Mouse (Mus musculus) megakaryocyte progenitor cell, adult 5-6 weeks (primary cell): ENCODE data around the gene Dirc2. TPM values are rescaled to one million over a fixed set of nuclear protein-coding genes. Genes with fewer than 3 reads are reported as not detected.

Experiments used
- ATAC-seq: replicated peaks from 2 replicates; pipeline ENCODE4 v1.8.0; 2016; ENCODE audit warnings: mild to moderate bottlenecking, moderate TSS enrichment, inconsistent platforms; ENCODE audit not compliant: poor library complexity
- total RNA-seq, 2 experiments: library from RNA; stranded (forward) in 1 of 2; stranded (reverse) in 1 of 2; fragments of 157-497, 149-512 nt in 1 of 2; fragments of 200-1000 nt in 1 of 2; gene quantifications; 2 replicates each; pipeline versions ENCODE4 v1.2.3 to v1.2.4; 2015 to 2017

Dirc2 gene
- total RNA-seq, 2 experiments from 2014 or later, result 13.2 to 25.5 TPM

- ATAC-seq, result no peak
These were observed 27.5 kb downstream of the Dirc2 start for GRCm38 (mm10) chr16:35741621-35742020.

- ATAC-seq, result no peak
These were observed 28.2 kb downstream of the Dirc2 start for GRCm38 (mm10) chr16:35740943-35741342.

- ATAC-seq, result no peak
These were observed 28.8 kb downstream of the Dirc2 start for GRCm38 (mm10) chr16:35740357-35740756.

DNA sequence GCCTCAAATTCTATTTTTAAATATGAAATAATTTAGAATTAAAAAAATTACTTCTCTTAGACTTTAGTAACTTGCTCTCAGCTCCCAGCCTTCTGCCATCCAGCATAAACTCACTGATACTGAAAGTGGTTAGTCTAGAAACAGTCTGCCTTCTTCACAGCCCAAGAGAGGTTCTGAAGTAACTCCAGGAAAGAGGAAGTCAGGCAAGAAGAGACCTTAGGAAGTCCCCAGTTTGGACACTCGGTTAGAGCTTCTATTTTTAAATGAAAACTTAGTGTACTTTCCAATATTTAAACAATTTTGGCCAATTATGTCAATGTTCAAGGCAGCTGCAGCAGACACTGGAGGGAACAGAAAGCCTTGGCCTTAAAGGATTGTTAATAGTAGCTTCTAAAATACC, 29.6 kb downstream of the Dirc2 start:
- peak; percentile 70 for ATAC-seq

GRCm38 (mm10) chr16:35738096-35738767, 30.9 kb downstream of the Dirc2 start:
- no peak for ATAC-seq

DNA sequence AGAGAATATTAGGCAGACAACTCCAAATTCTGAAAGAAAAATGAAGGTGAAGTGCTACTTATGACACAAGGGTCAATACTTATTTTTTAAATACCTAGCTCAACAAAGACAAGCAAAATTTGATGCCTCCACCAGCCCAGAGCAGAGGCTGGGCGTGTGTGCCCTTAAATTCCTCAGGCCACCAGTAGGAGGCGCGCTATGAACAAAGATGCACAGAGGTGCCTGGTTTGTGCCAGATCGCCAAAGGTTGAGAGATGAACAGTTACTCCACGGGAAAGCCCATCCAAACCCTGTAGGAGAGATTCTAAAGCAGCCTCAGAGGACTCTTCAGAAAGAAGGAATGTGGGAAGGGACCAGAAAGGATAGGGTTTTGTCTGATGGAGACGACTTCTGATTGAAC, 35.1 kb downstream of the Dirc2 start:
- ATAC-seq, result peak; percentile 97

DNA sequence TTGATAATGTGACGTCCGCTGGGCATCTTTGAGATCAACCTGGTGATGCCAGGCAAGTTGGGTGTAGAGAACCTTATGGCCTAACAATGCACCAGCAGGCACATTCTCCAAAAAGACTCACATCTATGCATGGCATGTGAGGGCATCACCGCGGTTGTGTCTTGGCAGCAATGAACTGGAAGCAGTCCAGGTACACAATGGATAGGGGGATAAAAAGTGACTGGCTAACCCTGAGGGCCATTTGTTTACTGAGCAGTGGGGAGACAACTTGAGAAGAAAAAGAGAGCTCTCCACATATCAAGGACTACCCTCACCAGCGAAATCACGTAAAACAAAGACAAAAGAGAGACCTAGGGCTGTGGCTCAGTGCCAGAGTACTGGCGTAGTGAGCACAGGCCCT, 37.1 kb downstream of the Dirc2 start:
- no peak for ATAC-seq

DNA sequence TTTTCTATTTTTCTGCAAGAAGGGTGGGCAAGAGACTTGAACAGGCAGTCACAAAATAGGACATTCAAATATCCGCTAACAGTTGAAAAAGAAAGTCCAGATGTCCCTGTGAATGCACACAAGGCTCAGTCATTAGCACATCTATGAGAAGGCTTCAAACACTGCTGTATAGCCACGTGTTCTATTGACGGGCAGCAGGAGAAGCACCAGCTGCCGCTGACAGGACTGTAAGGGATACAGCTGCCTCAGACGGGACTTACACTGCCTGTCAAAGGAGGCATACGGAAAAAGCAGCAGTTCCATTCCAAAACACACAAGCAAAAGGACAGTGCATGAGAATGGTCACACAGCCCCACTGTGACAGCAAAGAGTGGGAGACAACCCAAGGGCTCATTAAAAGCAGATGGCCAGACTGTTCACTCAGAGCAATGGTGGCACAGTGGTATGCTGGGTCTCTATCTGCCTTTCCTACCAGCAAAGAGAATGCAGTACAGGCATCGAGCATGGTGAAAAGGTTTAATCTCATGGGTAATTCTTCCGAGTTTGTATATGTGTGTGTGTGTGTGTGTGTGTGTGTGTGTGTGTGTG, 39.9 kb downstream of the Dirc2 start:
- ATAC-seq, result no peak

DNA sequence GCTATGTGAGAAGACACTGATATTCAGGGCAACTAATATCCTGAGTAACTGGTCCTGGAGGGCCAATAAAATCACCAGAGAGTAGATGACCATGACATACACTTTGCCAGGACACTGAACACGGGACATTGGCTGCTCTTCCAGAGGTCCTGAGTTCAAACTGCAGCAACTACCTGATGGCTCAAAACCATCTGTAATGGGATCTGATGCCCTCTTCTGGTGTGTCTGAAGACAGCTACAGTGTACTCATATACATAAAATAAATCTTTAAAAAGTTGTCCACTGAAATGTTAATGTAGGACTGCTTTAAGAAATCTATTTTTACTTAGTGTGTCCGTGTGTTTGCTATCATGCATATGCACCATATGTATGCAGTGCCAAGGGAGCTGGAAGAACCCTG, 42.6 kb downstream of the Dirc2 start:
- no peak for ATAC-seq

DNA sequence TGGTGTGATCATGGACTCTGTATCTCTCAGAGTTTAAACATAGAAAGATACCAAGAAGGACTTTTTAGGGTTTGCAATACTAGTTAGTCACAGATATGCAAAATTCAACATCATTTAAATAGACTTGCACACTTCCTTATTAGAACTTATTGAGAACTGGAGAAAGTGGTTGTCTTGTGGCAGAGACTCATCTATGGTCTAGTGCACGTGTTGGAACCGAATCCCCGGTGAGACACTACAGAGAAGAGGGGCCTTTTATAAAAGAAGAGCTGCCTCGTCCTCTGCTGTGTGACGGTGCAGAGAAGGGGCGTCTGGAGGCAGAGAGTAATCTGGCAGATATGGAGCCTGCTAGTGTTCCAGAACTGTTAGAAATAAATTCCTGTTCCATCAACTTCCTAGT, 44.6 kb downstream of the Dirc2 start:
- no peak for ATAC-seq

GRCm38 (mm10) chr16:35717761-35718160, 51.4 kb downstream of the Dirc2 start:
- ATAC-seq, result no peak

- ATAC-seq, result no peak
These were observed 52.9 kb downstream of the Dirc2 start for GRCm38 (mm10) chr16:35716257-35716656.

- no peak for ATAC-seq
These were observed 53.4 kb downstream of the Dirc2 start for GRCm38 (mm10) chr16:35715771-35716170.

GRCm38 (mm10) chr16:35715350-35715749, 53.8 kb downstream of the Dirc2 start:
- no peak for ATAC-seq

- ATAC-seq, result no peak
These were observed 54.5 kb downstream of the Dirc2 start for GRCm38 (mm10) chr16:35714689-35715088.

DNA sequence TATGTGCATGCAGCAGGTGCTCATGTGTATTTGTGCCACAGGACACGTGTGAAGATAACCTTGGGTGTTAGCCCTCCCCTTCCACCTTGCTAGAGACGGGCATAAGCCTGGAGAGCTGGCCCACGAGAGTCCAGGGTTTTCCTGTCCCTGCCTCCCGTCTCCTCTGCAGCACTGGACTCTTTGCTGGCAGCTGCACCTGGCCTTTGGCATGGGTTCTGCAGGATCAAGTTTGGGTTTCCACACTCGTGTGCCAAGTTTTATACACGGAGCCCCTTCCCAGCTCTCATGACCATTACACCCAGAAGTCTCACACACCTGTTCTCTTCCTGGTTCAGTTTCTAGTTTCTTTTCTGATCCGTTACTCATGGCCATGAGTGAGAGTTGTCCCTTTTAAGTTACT, 55.5 kb downstream of the Dirc2 start:
- no peak for ATAC-seq

DNA sequence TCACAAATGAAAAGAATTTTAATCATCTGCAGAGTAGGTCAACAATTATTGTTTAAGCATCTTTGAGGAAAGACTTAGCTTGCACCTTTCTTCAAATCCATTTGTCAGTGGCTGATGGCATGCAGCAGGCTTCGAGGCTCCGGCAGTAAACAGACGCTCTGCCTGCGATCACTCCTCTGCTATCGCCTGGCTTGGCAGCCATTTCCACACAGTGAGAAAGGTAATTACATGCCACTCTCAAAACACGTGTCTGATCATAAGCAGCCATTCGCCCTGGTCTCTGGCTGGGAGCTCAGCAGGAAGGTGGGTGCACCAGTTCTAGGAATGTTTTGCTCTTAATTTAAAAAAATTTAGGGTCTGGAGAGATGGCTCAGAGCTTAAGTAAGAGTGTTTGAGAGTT, 58.2 kb downstream of the Dirc2 start:
- ATAC-seq, result no peak

DNA sequence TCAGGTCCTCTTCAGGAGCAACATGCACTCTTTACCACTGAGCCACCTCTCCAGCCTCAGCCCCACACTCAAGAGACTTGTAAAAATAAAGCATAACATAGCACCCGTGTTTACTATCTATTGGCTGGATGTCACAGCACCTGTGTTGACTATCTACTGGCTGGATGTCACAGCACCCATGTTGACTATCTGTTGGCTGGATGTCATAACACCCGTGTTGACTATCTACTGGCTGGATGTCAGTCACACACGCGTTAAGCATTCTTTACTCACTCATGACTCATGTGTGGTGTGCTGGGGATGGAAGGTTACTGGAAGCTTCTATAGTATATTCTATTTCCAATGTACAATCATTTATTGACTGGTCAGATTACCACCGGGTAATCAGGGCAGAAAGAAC, 62.2 kb downstream of the Dirc2 start:
- ATAC-seq, result no peak

DNA sequence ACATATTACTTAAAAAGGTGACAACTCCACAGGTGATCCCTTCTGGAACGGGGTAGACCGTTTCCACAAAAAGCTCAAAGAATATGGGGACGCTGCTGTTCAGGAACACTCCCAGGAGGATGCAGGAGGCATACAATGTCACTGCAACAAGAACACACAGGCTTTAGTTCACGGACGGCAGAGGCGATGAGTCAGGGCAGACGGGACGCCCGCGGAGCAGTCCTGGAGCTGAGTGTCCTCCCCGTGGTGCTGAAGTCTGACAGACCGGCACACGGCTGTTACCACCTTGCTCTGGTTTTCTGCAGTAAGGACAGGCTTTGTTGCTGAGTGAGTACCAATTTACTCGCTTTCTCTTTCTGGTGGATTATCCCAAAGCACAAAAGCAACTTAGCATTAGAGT, 64.4 kb downstream of the Dirc2 start:
- ATAC-seq, result no peak

GRCm38 (mm10) chr16:35703763-35704679, 65.1 kb downstream of the Dirc2 start:
- ATAC-seq, result no peak

DNA sequence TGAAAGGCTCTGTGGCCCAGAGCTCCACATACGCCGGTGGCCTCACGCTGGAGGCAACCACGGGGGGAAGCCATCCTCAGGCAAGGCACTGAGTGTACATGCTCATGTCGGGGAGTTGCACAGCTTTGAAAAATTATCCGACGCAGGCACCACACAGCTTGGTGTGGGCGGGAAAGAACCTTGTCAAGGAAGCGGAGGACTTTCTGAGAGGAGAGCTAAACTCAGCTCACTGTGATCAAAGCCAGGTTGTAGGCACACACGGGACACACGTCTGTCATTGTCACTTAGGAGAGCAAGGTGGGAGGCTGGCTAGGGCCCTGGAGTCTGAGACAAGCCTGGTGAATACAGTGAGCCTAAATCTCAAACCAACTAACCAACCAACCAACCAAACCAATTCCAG, 67.3 kb downstream of the Dirc2 start:
- no peak for ATAC-seq

- peak; percentile 39; the same call in 1 of the 2 replicates for ATAC-seq
These were observed 73.1 kb downstream of the Dirc2 start for GRCm38 (mm10) chr16:35696103-35696502.
